Mouse (Mus musculus) kidney, postnatal 0 days (tissue): Measurements from ENCODE around the gene Atp2a3. TPM values are rescaled to one million over a fixed set of nuclear protein-coding genes. Genes with fewer than 3 reads are reported as not detected.

Experiments
- ATAC-seq: fragments of 200-750 bp; cut with Nextera tagmentation; replicated peaks from 2 replicates; pipeline ENCODE4 v1.8.0; 2017; ENCODE audit warnings: low read depth, moderate number of reproducible peaks, moderate TSS enrichment, moderate library complexity; ENCODE audit not compliant: low FRiP score
- DNase-seq: peaks from one replicate; pipeline ENCODE4 v3.0.0-alpha.2; 2016; ENCODE audit warnings: low spot score
- H3K27ac ChIP-seq: fragments of 300-500 bp; sonication (generic); 2 replicates; pipeline ENCODE4 v1.5.1; 2014; ENCODE audit warnings: mild to moderate bottlenecking
- H3K27me3 ChIP-seq: fragments of 300-500 bp; sonication (generic); 2 replicates; pipeline ENCODE4 v1.6.1; 2014; ENCODE audit warnings: low read length, mixed read lengths; ENCODE audit not compliant: insufficient read depth
- H3K36me3 ChIP-seq: fragments of 300-500 bp; sonication (generic); 2 replicates; pipeline ENCODE4 v1.6.1; 2014; ENCODE audit warnings: low read length, mixed read lengths; ENCODE audit not compliant: insufficient read depth
- H3K4me1 ChIP-seq: fragments of 300-500 bp; sonication (generic); replicated peaks from 2 replicates; pipeline ENCODE4 v1.6.1; 2014; ENCODE audit warnings: antibody characterized with exemption, low read length, mixed read lengths; ENCODE audit not compliant: insufficient read depth
- H3K4me2 ChIP-seq: fragments of 300-500 bp; sonication (generic); 2 replicates; pipeline ENCODE4 v1.6.1; 2014; ENCODE audit warnings: mild to moderate bottlenecking, low read length, moderate library complexity, mixed read lengths
- H3K4me3 ChIP-seq: fragments of 300-500 bp; sonication (generic); replicated peaks from 2 replicates; pipeline ENCODE4 v1.5.1; 2014; ENCODE audit warnings: low read depth, low read length
- H3K9ac ChIP-seq: fragments of 300-500 bp; sonication (generic); 2 replicates; pipeline ENCODE4 v1.6.1; 2014; ENCODE audit warnings: low read depth, low read length
- H3K9me3 ChIP-seq: fragments of 300-500 bp; sonication (generic); replicated peaks from 2 replicates; pipeline ENCODE4 v1.6.1; 2016; ENCODE audit warnings: low read length, inconsistent platforms, mixed read lengths
- CTCF ChIP-seq: IDR thresholded peaks from 2 replicates; pipeline ENCODE4 v1.5.1; 2016; ENCODE audit warnings: antibody characterized with exemption, low read depth, mild to moderate bottlenecking, moderate library complexity
- WGBS: fragments of 180-500 bp; shearing (Covaris S2); extraction: QIAGEN DNeasy Blood & Tissue Kit; methylation state at CpG from one replicate; pipeline ENCODE4 v1.1.7; 2014; 5-methylcytosine and 5-hydroxymethylcytosine counted together
- polyA plus RNA-seq: library from polyadenylated mRNA; unstranded; fragments of >200 nt; fragmentation: Nextera tagmentation; extraction: Ambion mirVana; gene quantifications from 2 replicates; pipeline ENCODE4 v1.2.1, GENCODE M21; 2015

The Atp2a3 gene
- polyA plus RNA-seq, 1 experiment from 2014 or later = 9.9 TPM

GRCm38 (mm10) chr11:72947840-72948239 lies 13.1 kb upstream of the Atp2a3 start:
- WGBS = 75% methylated on average over 11 of the region's 11 CpGs
- ATAC-seq (no peak), DNase-seq (no peak)
- Histone ChIP-seq H3K27me3 (no peaks in the 10 kb centered on the region), H3K9me3 (no peaks in the 10 kb centered on the region), H3K4me1 (peaks cover 25% of the 10 kb centered on the region), H3K4me3 (no peak overlapping the region), H3K4me2 (no peak overlapping the region), H3K27ac (no peak overlapping the region), H3K9ac (no peak overlapping the region), H3K36me3 (no peaks in the 10 kb centered on the region)
- TF ChIP-seq CTCF = no peak

- no peak for DNase-seq
- Histone ChIP-seq H3K36me3 (no peaks in the 10 kb centered on the region), H3K4me2 (no peak overlapping the region), H3K4me1 (peaks cover 25% of the 10 kb centered on the region), H3K9ac (no peak overlapping the region), H3K4me3 (no peak overlapping the region), H3K27me3 (no peaks in the 10 kb centered on the region), H3K9me3 (no peaks in the 10 kb centered on the region), H3K27ac (no peak overlapping the region)
- 79% methylated on average over 7 of the region's 7 CpGs for WGBS
- ATAC-seq = no peak
- no peak for TF ChIP-seq CTCF
Measured at GRCm38 (mm10) chr11:72948254-72948653, 12.7 kb upstream of the Atp2a3 start.

GRCm38 (mm10) chr11:72951137-72952000 lies 9.6 kb upstream of the Atp2a3 start:
- TF ChIP-seq CTCF = no peak
- H3K4me1 ChIP-seq = peaks cover 17% of the 10 kb centered on the region
- H3K4me2 ChIP-seq = no peak overlapping the region
- H3K4me3 ChIP-seq = no peak overlapping the region
- ATAC-seq (no peak), DNase-seq (peak; percentile 75)
- WGBS = 29% methylated on average over 22 of the region's 22 CpGs
- H3K36me3 ChIP-seq = no peaks in the 10 kb centered on the region
- H3K27ac ChIP-seq = peak overlapping the region; percentile 3; the same call in 1 of the 2 replicates
- H3K27me3 ChIP-seq = no peaks in the 10 kb centered on the region
- no peak overlapping the region for H3K9ac ChIP-seq
- H3K9me3 ChIP-seq = no peaks in the 10 kb centered on the region

- 33% methylated on average over 3 of the region's 3 CpGs for WGBS
- H3K9ac ChIP-seq = no peak overlapping the region
- TF ChIP-seq CTCF = no peak
- ATAC-seq (no peak), DNase-seq (peak; percentile 66)
- H3K9me3 ChIP-seq = no peaks in the 10 kb centered on the region
- peaks cover 13% of the 10 kb centered on the region for H3K4me1 ChIP-seq
- H3K36me3 ChIP-seq = no peaks in the 10 kb centered on the region
- peak overlapping the region; percentile 37; the same call in 1 of the 2 replicates for H3K27ac ChIP-seq
- H3K27me3 ChIP-seq = no peaks in the 10 kb centered on the region
- no peak overlapping the region for H3K4me3 ChIP-seq
- no peak overlapping the region for H3K4me2 ChIP-seq
Measured at GRCm38 (mm10) chr11:72952226-72952625, 8.7 kb upstream of the Atp2a3 start.

- 70% methylated on average over 6 of the region's 6 CpGs for WGBS
- Histone ChIP-seq H3K27me3 (no peaks in the 10 kb centered on the region), H3K4me1 (peaks cover 13% of the 10 kb centered on the region), H3K9ac (no peak overlapping the region), H3K4me2 (no peak overlapping the region), H3K9me3 (no peaks in the 10 kb centered on the region), H3K4me3 (no peak overlapping the region), H3K27ac (peak overlapping the region; percentile 37), H3K36me3 (no peaks in the 10 kb centered on the region)
- TF ChIP-seq CTCF = no peak
- ATAC-seq (no peak), DNase-seq (no peak)
Measured at GRCm38 (mm10) chr11:72952697-72953096, 8.3 kb upstream of the Atp2a3 start.

GRCm38 (mm10) chr11:72953116-72953439 lies 7.9 kb upstream of the Atp2a3 start:
- ATAC-seq (no peak), DNase-seq (no peak)
- H3K4me2 ChIP-seq = no peak overlapping the region
- 91% methylated on average over 1 of the region's 1 CpGs for WGBS
- no peaks in the 10 kb centered on the region for H3K27me3 ChIP-seq
- no peaks in the 10 kb centered on the region for H3K9me3 ChIP-seq
- H3K27ac ChIP-seq = peak overlapping the region; percentile 37
- TF ChIP-seq CTCF = no peak
- no peaks in the 10 kb centered on the region for H3K36me3 ChIP-seq
- H3K9ac ChIP-seq = no peak overlapping the region
- H3K4me1 ChIP-seq = peaks cover 13% of the 10 kb centered on the region
- H3K4me3 ChIP-seq = no peak overlapping the region
